In the genomic region with DNA sequence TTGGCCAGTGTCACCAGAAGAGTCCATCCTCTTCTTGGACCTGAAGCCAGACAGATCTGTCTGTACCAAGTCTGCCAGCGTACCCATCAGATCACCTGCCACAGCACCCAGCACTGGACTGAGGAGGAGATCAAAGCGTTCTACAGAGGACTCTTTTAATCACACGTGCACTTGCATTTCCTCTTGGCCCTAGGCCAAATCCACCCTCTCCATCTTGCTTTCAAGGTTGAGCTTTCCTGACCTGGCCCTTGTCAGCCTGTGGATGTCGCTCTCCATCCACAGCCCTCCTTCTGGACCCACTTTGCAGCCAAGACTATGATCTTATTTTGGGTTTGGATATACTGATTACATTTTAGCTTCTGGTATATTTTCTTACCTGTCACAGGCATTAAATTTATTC, we compare ENCODE assay signal across 11 mouse cellular contexts.
A peak's percentile ranks its signal among the peaks of the same experiment; 100 is the strongest.
DNase-seq lines count a peak whose midpoint lies in the region; ATAC-seq lines count a peak whose summit lies in the region.
"Had no signal": no experiment of that assay in that cellular context is flagged by ENCODE, and none has a peak within 500 bp of the region (broad histone marks: within the 10 kb centered on the region; RNA-seq: fewer than 3 reads in every experiment).

No protein-coding gene starts in this region.

- H3K27ac ChIP-seq in kidney, embryonic 15.5 days, result no peak overlapping the region
- H3K27ac ChIP-seq in hindbrain, embryonic 16.5 days (ENCODE audit: low read depth, low read length), result no peak overlapping the region
- H3K27ac ChIP-seq: hindbrain, embryonic 15.5 days had no signal

- ATAC-seq in kidney, embryonic 15.5 days (replicated peaks; ENCODE audit: low FRiP score), result peak; percentile 58; the same call in 1 of the 2 replicates
- no peak for ATAC-seq in hindbrain, embryonic 16.5 days

- no peak overlapping the region for H3K4me2 ChIP-seq in kidney, embryonic 15.5 days
- H3K4me2 ChIP-seq in hindbrain, embryonic 16.5 days (ENCODE audit: low read length), result no peak overlapping the region
- H3K4me2 ChIP-seq: heart, embryonic 12.5 days; hindbrain, embryonic 15.5 days had no signal

- no peak overlapping the region for H3K9ac ChIP-seq in kidney, embryonic 15.5 days
- H3K9ac ChIP-seq in hindbrain, embryonic 16.5 days (ENCODE audit: low read depth, low read length), result no peak overlapping the region
- H3K9ac ChIP-seq: heart, embryonic 12.5 days; hindbrain, embryonic 15.5 days had no signal

- H3K36me3 ChIP-seq in kidney, embryonic 15.5 days, result no peaks in the 10 kb centered on the region
- H3K36me3 ChIP-seq in hindbrain, embryonic 16.5 days (ENCODE audit: control insufficient read depth, insufficient read depth, low read length), result no peaks in the 10 kb centered on the region
- H3K36me3 ChIP-seq: heart, embryonic 12.5 days; hindbrain, embryonic 15.5 days had no signal

- WGBS in kidney, embryonic 15.5 days, result 27% methylated on average over 4 of the region's 4 CpGs
- WGBS in hindbrain, embryonic 16.5 days, result 67% methylated on average over 4 of the region's 4 CpGs

- H3K27me3 ChIP-seq in kidney, embryonic 15.5 days, result no peaks in the 10 kb centered on the region; the same call in 1 of the 2 replicates
- H3K27me3 ChIP-seq in hindbrain, embryonic 16.5 days (replicated peaks; ENCODE audit: control insufficient read depth, insufficient read depth, low read length), result no peaks in the 10 kb centered on the region
- H3K27me3 ChIP-seq: hindbrain, embryonic 15.5 days had no signal

- no peak overlapping the region for H3K4me3 ChIP-seq in kidney, embryonic 15.5 days (replicated peaks)
- H3K4me3 ChIP-seq in hindbrain, embryonic 16.5 days (ENCODE audit: low read length), result no peak overlapping the region
- H3K4me3 ChIP-seq: heart, embryonic 12.5 days; hindbrain, embryonic 15.5 days had no signal

- no peaks in the 10 kb centered on the region for H3K9me3 ChIP-seq in kidney, embryonic 15.5 days (replicated peaks)
- no peaks in the 10 kb centered on the region for H3K9me3 ChIP-seq in hindbrain, embryonic 16.5 days (ENCODE audit: control insufficient read depth, low read length)
- H3K9me3 ChIP-seq: hindbrain, embryonic 15.5 days had no signal

- no peak for DNase-seq in kidney, adult 18-20 months
- DNase-seq in adrenal gland, adult 18-20 months (ENCODE audit: low spot score in 2 of 2), result peak; percentile 22 to 35
- DNase-seq in cerebellum, adult 9-11 months, result peak; percentile 86
- DNase-seq in lung, postnatal 36 days, result peak; percentile 17
- no peak for DNase-seq in c-Kit-positive CD71-positive TER-119-positive erythroid progenitor cells, embryonic 14.5 days (ENCODE audit: low spot score)
- DNase-seq in spleen, adult 12 weeks (ENCODE audit: low spot score), result no peak
- DNase-seq: thymus, adult 2 months had no signal

- H3K4me1 ChIP-seq in kidney, embryonic 15.5 days, result peaks cover 16% of the 10 kb centered on the region
- no peaks in the 10 kb centered on the region for H3K4me1 ChIP-seq in hindbrain, embryonic 16.5 days (ENCODE audit: control insufficient read depth, insufficient read depth, low read depth, low read length)
- H3K4me1 ChIP-seq: heart, embryonic 12.5 days had no signal

Comparison
In these comparisons a context has a peak if more than half of its experiments do, and no peak if none do; other contexts are left out.
1. DNase-seq: peak in adrenal gland, adult 18-20 months (2 of 2), cerebellum, adult 9-11 months (single experiment) and lung, postnatal 36 days (single experiment); none in kidney, adult 18-20 months (single experiment), c-Kit-positive CD71-positive TER-119-positive erythroid progenitor cells, embryonic 14.5 days (single experiment) and spleen, adult 12 weeks (single experiment).